Mouse (Mus musculus) lung, postnatal 0 days (tissue): ENCODE data around the gene Mrpl43.

Experiments used
- CTCF ChIP-seq: IDR thresholded peaks from 2 replicates; pipeline ENCODE4 v1.5.1; 2016; ENCODE audit warnings: antibody characterized with exemption, mild to moderate bottlenecking
- EP300 ChIP-seq: IDR thresholded peaks from 2 replicates; pipeline ENCODE4 v1.6.1; 2016; ENCODE audit warnings: antibody characterized with exemption, mild to moderate bottlenecking, control low read depth

- TF ChIP-seq CTCF (no peak), EP300 (no peak)
Observed at GRCm38 (mm10) chr19:45010646-45011045, 4.4 kb upstream of the Mrpl43 start.
